Mouse (Mus musculus): ENCODE measurements at regions not wholly inside any gene's neighbourhood (a gene's known extent, or its start where the extent isn't known, plus 50 kb on each side); places are given as distances from the start of the nearest gene placed in this dataset.

DNA sequence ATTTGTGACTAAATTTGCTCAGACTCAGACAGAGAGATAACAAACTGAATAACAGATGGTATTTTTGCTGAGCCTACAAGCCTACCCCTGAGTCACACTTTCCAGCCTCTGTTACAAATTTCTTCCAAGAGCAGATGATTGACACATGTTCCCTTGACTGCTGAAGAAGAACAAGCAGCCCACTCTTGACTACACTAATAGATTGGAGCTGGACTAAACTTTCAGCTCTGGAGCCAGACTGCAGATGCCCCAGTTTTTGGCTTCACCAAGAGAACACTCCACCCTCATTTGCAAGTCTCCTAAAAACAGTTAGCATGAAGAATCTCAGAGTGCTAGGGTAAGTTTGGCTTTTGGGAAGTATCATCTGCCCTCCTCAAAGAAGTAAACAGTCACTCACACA is 70.7 kb upstream of the Kif2b start:
- peak; percentile 22 to 63 for DNase-seq (ENCODE audit: low spot score in 2 of 2)
